Mouse (Mus musculus) megakaryocyte, embryonic 14.5 days (primary cell): Measurements from ENCODE around the gene Naip1.
"Not testable (repeated sequence)": the region's sequence is repeated elsewhere in the genome, so short reads cannot be mapped to it uniquely, and the experiment has no call there.

Experiments
- FLI1 ChIP-seq: IDR thresholded peaks from 2 replicates; pipeline ENCODE4 v1.6.1; 2012; ENCODE audit warnings: low read length, inconsistent platforms, mixed read lengths
- GATA1 ChIP-seq: IDR thresholded peaks from 3 replicates; pipeline ENCODE4 v1.6.1; 2012; ENCODE audit warnings: mixed read lengths, low read length, inconsistent platforms, borderline replicate concordance

DNA sequence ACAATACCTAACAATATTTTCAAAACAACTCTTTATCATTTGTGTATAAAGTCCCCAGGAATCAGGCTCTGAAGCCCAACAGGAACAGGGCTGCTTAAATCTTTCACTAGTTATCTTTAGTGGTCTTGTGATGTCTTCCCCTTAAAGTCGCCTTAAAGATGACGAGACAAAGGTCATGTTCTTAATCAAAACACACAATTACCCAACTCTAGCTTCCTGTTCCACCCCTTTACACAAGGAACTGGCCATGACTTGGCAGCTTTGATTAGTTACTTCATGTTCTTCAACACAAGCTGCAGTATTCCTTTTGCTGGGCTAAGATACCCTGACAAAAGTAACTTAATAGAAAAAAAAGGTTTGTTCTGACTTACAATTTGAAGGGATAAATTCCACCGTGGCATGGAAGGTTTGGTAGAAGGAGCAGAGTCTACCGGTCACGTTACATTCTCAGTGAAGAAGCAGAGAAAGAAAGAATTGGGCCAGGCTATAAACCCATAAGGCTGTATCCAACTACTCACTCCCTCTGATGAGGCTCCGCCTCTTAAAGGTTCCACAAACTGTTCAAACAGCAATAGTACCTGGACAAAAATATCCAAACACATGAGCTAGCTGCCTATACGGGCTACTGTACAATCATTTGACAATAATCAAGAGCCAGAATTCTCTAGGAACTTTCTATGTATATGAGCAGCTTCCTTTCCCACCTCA, 49.6 kb downstream of the Naip1 start:
- TF ChIP-seq GATA1, FLI1: not testable (repeated sequence)
